Mouse (Mus musculus) myocyte (in vitro differentiated cells): ENCODE measurements around the gene Kalrn. TPM values are rescaled to one million over a fixed set of nuclear protein-coding genes. Genes with fewer than 3 reads are reported as not detected.

Source experiments
- H3K27me3 ChIP-seq: one replicate; pipeline ENCODE4 v1.6.1; 2011; ENCODE audit not compliant: control insufficient read depth, insufficient read depth, insufficient read length
- H3K36me3 ChIP-seq: one replicate; pipeline ENCODE4 v1.6.1; 2011; ENCODE audit not compliant: control insufficient read depth, insufficient read depth
- H3K4me2 ChIP-seq: one replicate; pipeline ENCODE4 v1.6.1; 2011; ENCODE audit warnings: low read depth, control low read depth
- H3K4me3 ChIP-seq: one replicate; pipeline ENCODE4 v1.5.1; 2011; ENCODE audit warnings: mild to moderate bottlenecking, control low read depth, moderate library complexity
- H3K79me2 ChIP-seq: one replicate; pipeline ENCODE4 v1.6.1; 2011; ENCODE audit not compliant: control insufficient read depth, insufficient read depth
- H3ac ChIP-seq: one replicate; pipeline ENCODE4 v1.6.1; 2011; ENCODE audit not compliant: control insufficient read depth, insufficient read length
- CEBPB ChIP-seq: IDR thresholded peaks from 2 replicates; pipeline ENCODE4 v1.6.1; 2011; ENCODE audit warnings: mild to moderate bottlenecking, moderate library complexity; ENCODE audit not compliant: poor library complexity, insufficient read depth, severe bottlenecking
- E2F4 ChIP-seq: IDR thresholded peaks from one replicate; pipeline ENCODE4 v1.6.1; 2011; ENCODE audit warnings: mild to moderate bottlenecking, control low read depth, moderate library complexity; ENCODE audit not compliant: insufficient read depth
- MAX ChIP-seq: IDR thresholded peaks from one replicate; pipeline ENCODE4 v1.6.1; 2011; ENCODE audit warnings: low read depth, mild to moderate bottlenecking, control low read depth
- MYOD1 ChIP-seq, 3 experiments: IDR thresholded peaks; one replicate each; pipeline ENCODE4 v1.6.1; 2011; ENCODE audit warnings: control low read depth in 2 of 3, low read depth in 2 of 3, mild to moderate bottlenecking in 2 of 3, moderate library complexity in 1 of 3; ENCODE audit not compliant: insufficient read length in 2 of 3, control insufficient read depth in 1 of 3
- MYOG ChIP-seq, 3 experiments: IDR thresholded peaks; one replicate each; pipeline ENCODE4 v1.6.1; 2011; ENCODE audit warnings: control low read depth in 2 of 3, low read depth in 2 of 3, mild to moderate bottlenecking in 2 of 3; ENCODE audit not compliant: insufficient read length in 2 of 3, control insufficient read depth in 1 of 3, insufficient read depth in 1 of 3
- POLR2A ChIP-seq: IDR thresholded peaks from one replicate; pipeline ENCODE4 v1.6.1; 2011; ENCODE audit warnings: low read depth, mild to moderate bottlenecking, control low read depth, moderate library complexity; ENCODE audit not compliant: insufficient read length
- POLR2AphosphoS2 ChIP-seq: IDR thresholded peaks from one replicate; pipeline ENCODE4 v1.6.1; 2011; ENCODE audit warnings: low read depth, control low read depth; ENCODE audit not compliant: insufficient read length
- REST ChIP-seq: IDR thresholded peaks from one replicate; pipeline ENCODE4 v1.6.1; 2011; ENCODE audit warnings: mild to moderate bottlenecking, control low read depth, moderate library complexity; ENCODE audit not compliant: insufficient read depth, insufficient read length
- SRF ChIP-seq: IDR thresholded peaks from one replicate; pipeline ENCODE4 v1.6.1; 2011; ENCODE audit warnings: low read depth; ENCODE audit not compliant: control insufficient read depth, insufficient read length
- TCF12 ChIP-seq: IDR thresholded peaks from one replicate; pipeline ENCODE4 v1.6.1; 2011; ENCODE audit warnings: mild to moderate bottlenecking, control low read depth; ENCODE audit not compliant: poor library complexity, insufficient read depth, severe bottlenecking
- TCF3 ChIP-seq: IDR thresholded peaks from one replicate; pipeline ENCODE4 v1.6.1; 2011; ENCODE audit warnings: low read depth, control low read depth; ENCODE audit not compliant: insufficient read length
- USF1 ChIP-seq: IDR thresholded peaks from one replicate; pipeline ENCODE4 v1.6.1; 2011; ENCODE audit warnings: low read depth, mild to moderate bottlenecking, control low read depth, moderate library complexity
- polyA plus RNA-seq: library from polyadenylated mRNA; unstranded; fragments of >200 nt; fragmentation: generic; extraction: Trizol; gene quantifications from one replicate; pipeline ENCODE4 v1.2.1, GENCODE M21; 2012; ENCODE audit warnings: missing spikeins

The Kalrn gene
- polyA plus RNA-seq, 1 experiment, result 5.5 TPM

DNA sequence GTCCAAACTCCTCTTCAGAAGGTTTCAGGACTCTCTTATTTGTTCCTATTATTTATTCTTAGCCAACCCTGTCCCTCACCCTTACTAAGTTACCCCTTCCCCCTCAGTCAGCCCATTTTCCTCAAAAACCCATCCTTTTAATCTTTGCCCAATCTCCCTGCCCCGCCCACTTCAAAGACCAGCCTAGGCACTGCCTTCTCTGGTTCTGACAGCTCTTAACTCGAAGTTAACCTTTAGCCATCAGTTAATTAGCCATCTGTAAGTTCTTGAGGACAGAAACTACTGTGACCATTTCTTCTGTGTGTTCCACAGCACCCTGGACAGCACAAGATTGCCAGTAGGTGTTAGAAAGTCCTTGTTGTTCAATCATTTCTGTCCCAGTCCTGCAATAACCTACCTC is 3.4 kb downstream of the Kalrn start:
- Histone ChIP-seq H3K4me3 (no peak overlapping the region), H3K79me2 (no peaks in the 10 kb centered on the region), H3K4me2 (no peak overlapping the region), H3ac (no peak overlapping the region), H3K27me3 (no peaks in the 10 kb centered on the region), H3K36me3 (no peaks in the 10 kb centered on the region)
- no peak for TF ChIP-seq E2F4
- no peak for TF ChIP-seq USF1
- no peak for TF ChIP-seq POLR2A
- TF ChIP-seq REST, result no peak
- TF ChIP-seq MYOG (IDR thresholded peaks at IDR 0.05; ENCODE audit: control insufficient read depth in 1 of 3, insufficient read depth in 1 of 3, insufficient read length in 2 of 3, low read depth in 2 of 3), result no peak
- no peak for TF ChIP-seq TCF3
- TF ChIP-seq TCF12, result no peak
- TF ChIP-seq POLR2AphosphoS2, result no peak
- TF ChIP-seq CEBPB, result no peak
- no peak for TF ChIP-seq MAX
- TF ChIP-seq MYOD1 (IDR thresholded peaks at IDR 0.05; ENCODE audit: control insufficient read depth in 1 of 3, insufficient read length in 2 of 3, low read depth in 2 of 3), result no peak
- TF ChIP-seq SRF, result no peak

DNA sequence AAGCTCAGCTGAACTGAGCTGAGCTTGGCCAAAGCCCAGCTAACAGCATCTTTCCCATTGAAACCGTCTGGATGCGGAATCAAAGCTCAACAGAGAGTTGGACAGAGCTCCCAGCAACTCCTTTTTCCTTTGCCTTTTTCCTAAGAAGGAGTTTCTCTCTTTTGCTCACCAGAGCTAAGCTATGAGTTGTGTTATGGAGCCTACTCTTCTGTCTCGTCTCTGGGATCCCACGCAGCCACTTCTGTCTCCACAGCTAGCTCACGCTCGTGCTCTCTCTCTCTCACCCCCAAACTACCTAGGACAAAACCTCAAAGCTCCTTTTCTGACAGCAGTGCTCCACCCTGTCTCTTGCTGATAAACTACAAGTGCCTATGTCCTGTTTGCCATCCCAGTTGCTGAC is 4.5 kb downstream of the Kalrn start:
- Histone ChIP-seq H3K4me2 (no peak overlapping the region), H3K27me3 (no peaks in the 10 kb centered on the region), H3K36me3 (no peaks in the 10 kb centered on the region), H3ac (no peak overlapping the region), H3K79me2 (no peaks in the 10 kb centered on the region), H3K4me3 (no peak overlapping the region)
- TF ChIP-seq REST (no peak), CEBPB (no peak), E2F4 (no peak), TCF3 (no peak), MAX (no peak), POLR2AphosphoS2 (no peak), POLR2A (no peak), MYOD1 (IDR thresholded peaks at IDR 0.05; ENCODE audit: control insufficient read depth in 1 of 3, insufficient read length in 2 of 3, low read depth in 2 of 3) (no peak), SRF (no peak), TCF12 (no peak), USF1 (no peak), MYOG (IDR thresholded peaks at IDR 0.05; ENCODE audit: control insufficient read depth in 1 of 3, insufficient read depth in 1 of 3, insufficient read length in 2 of 3, low read depth in 2 of 3) (no peak)

DNA sequence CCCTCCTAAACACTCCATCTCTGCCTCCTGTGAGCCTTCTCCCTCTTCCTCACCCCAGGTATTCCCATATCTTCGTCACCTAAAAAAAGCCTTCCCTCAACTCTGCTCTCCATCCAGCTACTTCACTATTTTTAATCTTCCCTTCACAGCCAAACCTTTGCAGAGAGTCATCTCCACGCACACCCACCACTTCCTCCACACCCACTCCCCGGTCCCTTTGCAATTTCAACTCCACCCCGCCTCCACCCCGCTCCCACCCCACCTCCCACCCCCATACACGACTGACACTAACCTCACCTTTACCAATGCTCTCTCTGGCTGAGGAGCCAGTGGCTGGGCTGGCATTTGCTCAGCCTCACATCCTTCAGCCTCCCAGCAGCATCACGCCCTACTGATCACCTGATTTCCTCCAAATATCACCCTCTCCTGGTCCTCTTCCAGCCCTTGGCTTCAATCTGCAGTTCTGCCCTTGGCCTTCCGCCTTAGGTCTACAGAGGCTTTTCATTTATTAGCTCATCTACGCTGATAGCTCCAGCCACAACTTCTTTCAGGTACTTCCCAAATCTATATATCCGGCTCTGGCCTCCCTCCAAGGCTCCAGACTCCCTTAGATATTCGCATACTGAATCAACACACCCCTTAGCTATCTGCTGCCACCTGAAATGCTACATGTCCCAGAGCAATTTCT is 9.6 kb downstream of the Kalrn start:
- no peaks in the 10 kb centered on the region for H3K27me3 ChIP-seq
- TF ChIP-seq USF1 (no peak), E2F4 (no peak), TCF12 (no peak), REST (no peak), POLR2A (no peak), CEBPB (no peak), MYOG (IDR thresholded peaks at IDR 0.05; ENCODE audit: control insufficient read depth in 1 of 3, insufficient read depth in 1 of 3, insufficient read length in 2 of 3, low read depth in 2 of 3) (no peak), POLR2AphosphoS2 (no peak), MAX (no peak), TCF3 (no peak), SRF (no peak), MYOD1 (IDR thresholded peaks at IDR 0.05; ENCODE audit: control insufficient read depth in 1 of 3, insufficient read length in 2 of 3, low read depth in 2 of 3) (no peak)
- no peak overlapping the region for H3ac ChIP-seq
- H3K4me2 ChIP-seq, result no peak overlapping the region
- H3K36me3 ChIP-seq, result no peaks in the 10 kb centered on the region
- no peak overlapping the region for H3K4me3 ChIP-seq
- peaks cover 3% of the 10 kb centered on the region for H3K79me2 ChIP-seq

GRCm38 (mm10) chr16:34561734-34562135 is 11.6 kb downstream of the Kalrn start:
- Histone ChIP-seq H3K4me3 (no peak overlapping the region), H3K36me3 (no peaks in the 10 kb centered on the region), H3ac (no peak overlapping the region), H3K79me2 (peaks cover 22% of the 10 kb centered on the region), H3K27me3 (no peaks in the 10 kb centered on the region), H3K4me2 (no peak overlapping the region)
- TF ChIP-seq MYOG (IDR thresholded peaks at IDR 0.05; ENCODE audit: control insufficient read depth in 1 of 3, insufficient read depth in 1 of 3, insufficient read length in 2 of 3, low read depth in 2 of 3) (no peak), TCF3 (no peak), SRF (no peak), CEBPB (no peak), POLR2AphosphoS2 (no peak), POLR2A (no peak), MYOD1 (IDR thresholded peaks at IDR 0.05; ENCODE audit: control insufficient read depth in 1 of 3, insufficient read length in 2 of 3, low read depth in 2 of 3) (no peak), E2F4 (no peak), REST (no peak)

DNA sequence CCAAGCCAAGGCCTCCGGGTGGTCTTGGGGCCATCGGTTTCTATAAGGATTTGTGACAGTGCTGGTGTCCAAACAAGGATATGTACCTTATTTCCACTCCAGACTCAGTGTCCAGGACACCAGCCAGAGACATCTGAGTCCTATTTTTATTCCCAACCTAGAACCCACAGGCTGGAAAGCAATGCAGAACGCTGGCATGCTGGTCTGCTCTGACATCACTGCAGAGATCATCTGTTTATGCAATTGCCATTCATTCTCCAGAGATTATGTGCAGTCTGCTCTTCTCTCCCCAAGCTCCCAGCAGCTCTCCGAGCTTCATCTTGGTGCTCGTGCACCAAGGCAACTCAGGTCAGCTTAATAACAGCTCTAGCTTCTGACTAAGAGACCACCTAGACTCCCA is 12.5 kb downstream of the Kalrn start:
- H3K4me2 ChIP-seq, result peak overlapping the region; percentile 58
- H3K27me3 ChIP-seq, result no peaks in the 10 kb centered on the region
- peaks cover 27% of the 10 kb centered on the region for H3K79me2 ChIP-seq
- TF ChIP-seq CEBPB (0 out of 2 replicates have a peak, but pooled peaks have one; percentile 8), REST (no peak)
- no peaks in the 10 kb centered on the region for H3K36me3 ChIP-seq
- H3ac ChIP-seq, result no peak overlapping the region
- no peak overlapping the region for H3K4me3 ChIP-seq
